Mouse (Mus musculus): ENCODE measurements at regions not wholly inside any gene's neighbourhood (a gene's known extent, or its start where the extent isn't known, plus 50 kb on each side); places are given as distances from the start of the nearest gene placed in this dataset.

DNA sequence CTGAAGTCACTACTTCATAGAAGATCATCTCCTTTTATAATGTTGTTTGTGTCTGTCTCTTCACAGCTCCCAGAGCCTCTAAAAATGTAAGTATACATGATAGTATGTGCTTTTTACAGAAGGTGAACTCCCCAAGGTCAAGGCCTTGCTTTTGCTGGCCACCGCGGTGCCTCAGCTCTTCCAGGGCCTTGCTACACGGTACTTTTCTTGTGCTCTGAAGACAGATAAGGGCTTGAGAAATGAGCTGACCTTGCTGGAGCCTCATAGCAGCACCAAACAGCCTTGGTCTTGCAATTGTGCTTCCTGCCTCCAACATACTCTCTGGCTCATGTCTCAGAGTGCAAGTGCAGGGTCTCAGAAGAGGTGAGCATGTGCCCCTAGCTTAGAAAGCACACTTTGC lies 481.3 kb downstream of the 1700129C05Rik start:
- Histone ChIP-seq H3K4me3 (ENCODE audit: low read depth, low read length) (no peak overlapping the region), H3K27me3 (ENCODE audit: insufficient read depth, low read length) (no peaks in the 10 kb centered on the region), H3K27ac (ENCODE audit: low read depth, low read length) (no peak overlapping the region), H3K9me3 (ENCODE audit: low read length) (no peaks in the 10 kb centered on the region), H3K4me1 (ENCODE audit: insufficient read depth) (no peaks in the 10 kb centered on the region), H3K4me2 (ENCODE audit: low read depth) (no peak overlapping the region), H3K36me3 (ENCODE audit: insufficient read depth) (no peaks in the 10 kb centered on the region), H3K9ac (no peak overlapping the region)
- no peak for DNase-seq
- no peak for TF ChIP-seq CTCF (IDR thresholded peaks at IDR 0.05; ENCODE audit: low read depth)
- no peak for ATAC-seq
- WGBS, result 85% methylated on average over 3 of the region's 3 CpGs

DNA sequence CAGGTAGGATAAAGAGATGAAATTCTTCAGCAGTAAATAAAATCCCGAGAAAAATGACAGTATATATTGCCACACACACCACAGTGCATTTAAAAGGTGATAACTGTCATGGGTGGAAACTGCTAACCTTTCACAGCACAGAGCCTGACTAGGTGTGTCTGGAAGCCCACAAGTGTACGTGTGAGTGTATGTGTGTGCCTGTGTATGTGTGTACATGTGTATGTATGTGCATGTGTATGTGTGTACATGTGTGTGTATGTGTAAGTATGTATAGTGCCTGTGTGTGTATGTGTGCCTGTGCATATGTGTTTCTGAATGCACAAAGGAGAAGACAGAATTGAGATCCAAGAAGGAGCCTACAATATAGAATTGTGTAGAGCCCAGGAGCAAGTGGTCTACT lies 485.4 kb downstream of the 1700129C05Rik start:
- no peaks in the 10 kb centered on the region for H3K4me1 ChIP-seq (ENCODE audit: insufficient read depth)
- H3K27ac ChIP-seq (ENCODE audit: low read depth, low read length), result no peak overlapping the region
- H3K9me3 ChIP-seq (ENCODE audit: low read length), result no peaks in the 10 kb centered on the region
- TF ChIP-seq CTCF (IDR thresholded peaks at IDR 0.05; ENCODE audit: low read depth), result no peak
- 55% methylated on average over 2 of the region's 2 CpGs for WGBS
- DNase-seq (no peak), ATAC-seq (no peak)
- H3K27me3 ChIP-seq (ENCODE audit: insufficient read depth, low read length), result no peaks in the 10 kb centered on the region
- no peak overlapping the region for H3K4me3 ChIP-seq (ENCODE audit: low read depth, low read length)
- no peaks in the 10 kb centered on the region for H3K36me3 ChIP-seq (ENCODE audit: insufficient read depth)
- H3K9ac ChIP-seq, result no peak overlapping the region
- H3K4me2 ChIP-seq (ENCODE audit: low read depth), result no peak overlapping the region

DNA sequence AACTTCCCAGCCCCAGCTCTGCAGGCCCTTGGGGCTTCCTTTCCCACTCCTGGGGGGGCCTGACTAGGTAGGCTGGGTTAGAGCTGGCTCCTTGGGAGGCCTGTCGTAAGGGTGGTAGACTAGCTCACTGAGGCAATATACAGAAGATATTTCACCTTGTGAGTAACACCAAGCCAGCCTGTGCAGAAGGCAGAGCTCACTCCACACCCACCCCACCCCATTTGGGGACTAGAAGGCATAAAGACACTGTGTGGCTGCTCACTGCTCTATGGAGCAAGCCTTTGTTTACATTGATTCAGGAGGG lies 485.8 kb downstream of the 1700129C05Rik start:
- TF ChIP-seq CTCF (IDR thresholded peaks at IDR 0.05; ENCODE audit: low read depth), result no peak
- no peak for ATAC-seq
- 17% methylated on average over 1 of the region's 1 CpGs for WGBS

DNA sequence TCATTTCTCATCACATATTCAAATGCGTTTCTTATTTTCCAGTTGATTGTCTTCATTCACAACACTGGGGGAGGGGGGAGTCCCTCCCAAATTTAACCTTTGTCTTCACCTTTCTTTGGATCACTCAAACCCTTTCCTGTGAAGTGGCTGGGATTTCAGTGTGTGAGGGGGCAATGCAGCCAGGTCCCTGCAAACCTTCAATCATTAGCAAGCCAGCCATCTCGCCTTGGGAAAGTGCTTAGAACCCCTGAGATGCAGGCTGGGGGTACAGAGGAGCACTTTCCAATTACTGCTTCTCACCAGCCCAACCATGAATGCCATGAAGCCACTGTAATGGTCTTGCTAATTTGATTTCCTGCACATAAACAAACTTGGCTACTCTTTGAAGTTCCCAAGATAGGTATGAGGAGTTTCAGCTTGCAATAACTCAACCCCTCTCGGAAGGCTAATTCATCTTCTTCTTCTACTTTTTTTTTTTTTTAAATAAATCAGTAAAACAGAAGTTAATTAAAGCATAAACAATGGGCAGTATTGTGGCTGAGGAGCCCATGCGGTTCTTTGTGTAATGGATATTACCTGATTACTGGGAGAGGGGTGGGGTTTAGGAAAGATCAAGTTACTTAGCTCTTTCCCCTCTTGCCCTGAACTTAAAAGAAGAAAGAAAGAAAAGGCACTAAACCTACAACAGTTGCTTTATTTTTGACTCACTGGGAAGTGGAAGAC lies 486.3 kb downstream of the 1700129C05Rik start:
- 11% methylated on average over 4 of the region's 4 CpGs for WGBS
- ATAC-seq, result no peak

More for the DNA sequence above, 485.8 kb downstream of the 1700129C05Rik start:
- H3K9ac ChIP-seq, result no peak overlapping the region
- no peaks in the 10 kb centered on the region for H3K36me3 ChIP-seq (ENCODE audit: insufficient read depth)
- no peak for DNase-seq
- H3K9me3 ChIP-seq (ENCODE audit: low read length), result no peaks in the 10 kb centered on the region
- no peak overlapping the region for H3K27ac ChIP-seq (ENCODE audit: low read depth, low read length)
- no peak overlapping the region for H3K4me2 ChIP-seq (ENCODE audit: low read depth)
- H3K4me3 ChIP-seq (ENCODE audit: low read depth, low read length), result no peak overlapping the region
- H3K4me1 ChIP-seq (ENCODE audit: insufficient read depth), result no peaks in the 10 kb centered on the region
- H3K27me3 ChIP-seq (ENCODE audit: insufficient read depth, low read length), result no peaks in the 10 kb centered on the region

GRCm38 (mm10) chr14:58653026-58653425 lies 489.7 kb downstream of the 1700129C05Rik start:
- no peak overlapping the region for H3K4me2 ChIP-seq (ENCODE audit: low read depth)

More for the DNA sequence above, 486.3 kb downstream of the 1700129C05Rik start:
- Histone ChIP-seq H3K4me1 (ENCODE audit: insufficient read depth) (no peaks in the 10 kb centered on the region), H3K36me3 (ENCODE audit: insufficient read depth) (no peaks in the 10 kb centered on the region), H3K27me3 (ENCODE audit: insufficient read depth, low read length) (no peaks in the 10 kb centered on the region), H3K27ac (ENCODE audit: low read depth, low read length) (no peak overlapping the region), H3K9ac (no peak overlapping the region), H3K9me3 (ENCODE audit: low read length) (no peaks in the 10 kb centered on the region), H3K4me3 (ENCODE audit: low read depth, low read length) (no peak overlapping the region), H3K4me2 (ENCODE audit: low read depth) (no peak overlapping the region)
- no peak for DNase-seq
- TF ChIP-seq CTCF (IDR thresholded peaks at IDR 0.05; ENCODE audit: low read depth), result no peak

GRCm38 (mm10) chr14:58652004-58652403 lies 490.7 kb downstream of the 1700129C05Rik start:
- TF ChIP-seq CTCF (IDR thresholded peaks at IDR 0.05; ENCODE audit: low read depth), result no peak
- Histone ChIP-seq H3K9ac (no peak overlapping the region), H3K4me3 (ENCODE audit: low read depth, low read length) (no peak overlapping the region), H3K4me2 (ENCODE audit: low read depth) (no peak overlapping the region), H3K9me3 (ENCODE audit: low read length) (no peaks in the 10 kb centered on the region), H3K36me3 (ENCODE audit: insufficient read depth) (no peaks in the 10 kb centered on the region), H3K4me1 (ENCODE audit: insufficient read depth) (no peaks in the 10 kb centered on the region), H3K27ac (ENCODE audit: low read depth, low read length) (no peak overlapping the region), H3K27me3 (ENCODE audit: insufficient read depth, low read length) (no peaks in the 10 kb centered on the region)
- DNase-seq, result no peak
- ATAC-seq, result no peak
- WGBS, result 86% methylated on average over 3 of the region's 3 CpGs

More at GRCm38 (mm10) chr14:58653026-58653425, 489.7 kb downstream of the 1700129C05Rik start:
- no peaks in the 10 kb centered on the region for H3K9me3 ChIP-seq (ENCODE audit: low read length)
- no peaks in the 10 kb centered on the region for H3K4me1 ChIP-seq (ENCODE audit: insufficient read depth)
- H3K36me3 ChIP-seq (ENCODE audit: insufficient read depth), result no peaks in the 10 kb centered on the region
- WGBS, result 62% methylated on average over 1 of the region's 1 CpGs
- ATAC-seq (no peak), DNase-seq (no peak)
- no peak overlapping the region for H3K27ac ChIP-seq (ENCODE audit: low read depth, low read length)
- H3K9ac ChIP-seq, result no peak overlapping the region
- H3K4me3 ChIP-seq (ENCODE audit: low read depth, low read length), result no peak overlapping the region
- H3K27me3 ChIP-seq (ENCODE audit: insufficient read depth, low read length), result no peaks in the 10 kb centered on the region
- TF ChIP-seq CTCF (IDR thresholded peaks at IDR 0.05; ENCODE audit: low read depth), result no peak

GRCm38 (mm10) chr14:58651210-58651609 lies 491.5 kb downstream of the 1700129C05Rik start:
- no peak for TF ChIP-seq CTCF (IDR thresholded peaks at IDR 0.05; ENCODE audit: low read depth)
- Histone ChIP-seq H3K4me3 (ENCODE audit: low read depth, low read length) (no peak overlapping the region), H3K9ac (no peak overlapping the region), H3K36me3 (ENCODE audit: insufficient read depth) (no peaks in the 10 kb centered on the region), H3K4me2 (ENCODE audit: low read depth) (no peak overlapping the region), H3K4me1 (ENCODE audit: insufficient read depth) (no peaks in the 10 kb centered on the region), H3K9me3 (ENCODE audit: low read length) (no peaks in the 10 kb centered on the region), H3K27me3 (ENCODE audit: insufficient read depth, low read length) (no peaks in the 10 kb centered on the region), H3K27ac (ENCODE audit: low read depth, low read length) (0 out of 2 replicates have a peak overlapping the region, but pooled peaks have one; percentile 5)
- ATAC-seq (peak; percentile 73), DNase-seq (peak; percentile 64)
- WGBS, result 31% methylated on average over 6 of the region's 6 CpGs

All from forebrain, postnatal 0 days (tissue).